Mouse (Mus musculus): ENCODE data around the gene Amer2. TPM values are rescaled to one million over a fixed set of nuclear protein-coding genes. Genes with fewer than 3 reads are reported as not detected.

Gene Amer2
- 20.9 TPM for polyA plus RNA-seq (2015; fragmentation: Illumina TruSeq; extraction: RNeasy Lipid Tissue Mini Kit (QIAGEN cat#74804); ENCODE audit: low read depth, low replicate concordance)

GRCm38 (mm10) chr14:60372821-60373309, at the start of gene Amer2:
Gene Amer2 (plus strand): TSS chr14:60373259.

Other genes starting within 250 kb of the Amer2 start
- gene Atp8a2, start 176.1 kb upstream of the Amer2 start, polyA plus RNA-seq (2015; fragmentation: Illumina TruSeq; extraction: RNeasy Lipid Tissue Mini Kit (QIAGEN cat#74804); ENCODE audit: low read depth, low replicate concordance): 17.3 TPM
- gene Nupl1, start 121.8 kb upstream of the Amer2 start, polyA plus RNA-seq (2015; fragmentation: Illumina TruSeq; extraction: RNeasy Lipid Tissue Mini Kit (QIAGEN cat#74804); ENCODE audit: low read depth, low replicate concordance): not detected
- 62.5 TPM for gene Gm49336, start 121.8 kb upstream of the Amer2 start, polyA plus RNA-seq (2015; fragmentation: Illumina TruSeq; extraction: RNeasy Lipid Tissue Mini Kit (QIAGEN cat#74804); ENCODE audit: low read depth, low replicate concordance)
- gene Mtmr6, start 108.0 kb upstream of the Amer2 start, polyA plus RNA-seq (2015; fragmentation: Illumina TruSeq; extraction: RNeasy Lipid Tissue Mini Kit (QIAGEN cat#74804); ENCODE audit: low read depth, low replicate concordance): 142 TPM

All from brain, adult 10 weeks (tissue).